Mouse (Mus musculus) adrenal gland, adult 2 months (tissue): ENCODE results near the gene Ncr1. TPM values are rescaled to one million over a fixed set of nuclear protein-coding genes. Genes with fewer than 3 reads are reported as not detected.
A peak's percentile ranks its signal among the peaks of the same experiment; 100 is the strongest.
"Not testable (repeated sequence)": the region's sequence is repeated elsewhere in the genome, so short reads cannot be mapped to it uniquely, and the experiment has no call there.

Experiments
- DNase-seq: peaks from one replicate; pipeline ENCODE4 v3.0.0; 2021
- long read RNA-seq: library from polyadenylated mRNA; stranded (forward); transcript quantifications from one replicate; pipeline ENCODE4 v2.0.0, GENCODE M21; 2021
- microRNA-seq, 2 experiments: library from miRNA; unstranded; fragments of <30 nt; microRNA quantifications; one replicate each; pipeline ENCODE4 v1.2.0; 2021
- polyA plus RNA-seq: library from polyadenylated mRNA; depleted of rRNA; stranded (reverse); fragments of >200 nt; gene quantifications from 2 replicates; pipeline ENCODE4 v1.2.3, GENCODE M21; 2012; rRNA removed
- total RNA-seq, 2 experiments: library from RNA; stranded (reverse); gene quantifications; 2 replicates each; pipeline ENCODE4 v1.2.3; 2021

The Ncr1 gene
- under 1 TPM; 0.20 to 0.45 TPM for total RNA-seq
- not detected in 2 replicates for polyA plus RNA-seq
- long read RNA-seq, result 0 reads

DNA sequence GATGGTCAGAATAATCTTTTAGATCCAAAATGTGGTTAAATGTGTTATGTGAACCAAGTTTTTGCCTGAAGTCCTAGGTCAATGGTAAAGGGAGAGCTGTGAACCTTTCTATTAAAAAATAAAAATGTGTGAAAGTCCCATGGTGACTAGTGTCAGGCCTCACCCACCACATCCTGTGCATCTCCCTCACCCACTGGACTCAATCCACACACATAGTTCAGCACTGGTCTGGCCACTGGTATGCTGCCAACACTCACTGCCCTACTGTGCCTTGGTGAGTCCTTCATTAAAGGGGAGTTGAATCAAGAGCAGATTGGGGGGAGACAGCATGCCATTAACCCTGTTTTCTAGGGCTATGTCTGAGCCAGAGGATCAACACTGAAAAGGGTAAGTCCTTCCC, at the start of gene Ncr1:
Gene Ncr1 (plus strand): TSS at position 216 of the 400 bp plus-strand sequence.
- DNase-seq, result no peak

DNA sequence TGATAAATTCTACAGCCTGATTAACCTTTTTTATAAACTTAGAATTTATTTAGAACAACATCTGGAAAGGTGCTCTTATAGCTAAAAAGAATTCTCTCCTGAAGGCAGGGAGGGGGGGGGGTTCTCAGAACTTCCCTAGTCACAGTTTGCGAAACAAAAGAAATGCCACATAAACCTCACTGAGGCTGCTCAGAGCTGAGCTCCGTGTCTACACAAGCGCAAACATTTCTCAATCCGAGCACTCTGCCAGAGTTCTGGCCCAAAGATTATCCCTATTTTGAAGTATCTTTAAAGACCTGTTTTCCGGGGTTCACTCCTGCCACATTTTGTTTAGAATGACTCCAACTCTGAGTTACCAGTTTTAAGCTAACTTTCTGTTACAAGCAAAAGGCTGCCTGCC, 44.9 kb upstream of the Ncr1 start:
- DNase-seq, result no peak

DNA sequence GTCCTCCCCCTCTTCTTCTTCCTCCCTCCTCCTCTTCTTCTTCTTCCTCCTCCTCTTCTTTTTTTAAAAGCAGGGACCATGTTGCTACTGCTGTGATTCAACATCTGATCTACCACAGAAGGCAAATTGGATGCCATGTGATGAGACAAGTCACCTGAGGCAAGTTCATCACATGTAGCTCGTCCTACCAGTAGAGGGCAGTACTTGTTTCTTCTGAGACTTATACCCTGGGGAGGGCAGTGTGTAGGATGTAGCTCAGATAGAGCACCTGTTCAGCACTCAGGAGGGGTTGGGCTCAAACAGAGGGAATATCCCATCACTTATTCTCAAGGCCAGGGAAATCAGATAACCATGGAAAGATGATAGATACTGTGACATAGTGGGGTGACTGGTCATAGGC, 40.3 kb upstream of the Ncr1 start:
- DNase-seq, result peak; percentile 16

DNA sequence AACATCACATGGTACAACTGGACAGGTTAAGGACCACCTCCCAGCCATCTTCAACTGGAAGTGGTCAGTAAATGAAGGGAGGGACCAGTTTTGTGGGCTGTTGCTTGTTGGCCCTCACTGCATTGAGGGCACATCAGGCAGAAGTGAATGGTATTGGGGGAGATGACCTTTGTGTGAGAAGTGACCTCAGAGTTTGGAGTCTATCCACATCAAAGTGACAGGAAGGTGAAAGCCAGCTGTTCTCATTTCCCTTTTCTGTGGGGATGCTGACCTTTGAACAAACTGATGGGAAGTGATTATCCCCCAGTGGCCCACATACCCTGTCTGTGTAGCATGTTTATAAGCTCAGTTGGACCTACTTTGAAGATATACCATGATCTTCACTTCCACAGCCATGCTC, 37.4 kb upstream of the Ncr1 start:
- DNase-seq, result no peak

DNA sequence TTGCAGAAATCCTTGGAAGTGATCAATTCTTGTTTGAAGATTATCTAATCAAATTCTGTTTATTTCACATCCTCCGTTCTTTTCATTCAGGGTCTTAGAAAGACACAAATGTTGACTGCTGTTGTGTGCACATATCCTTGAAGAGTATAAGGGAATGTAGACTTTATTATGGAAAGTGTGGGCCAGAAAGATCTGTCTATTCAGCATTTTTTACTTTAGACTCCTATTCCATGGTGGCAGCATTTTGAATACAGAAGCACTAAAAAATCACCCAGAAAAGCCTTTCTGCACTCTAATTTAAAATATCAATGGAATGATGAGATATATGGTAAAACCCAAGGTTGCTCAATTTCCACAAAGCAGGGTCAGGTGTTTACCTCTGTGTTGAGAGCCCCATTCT, 34.1 kb upstream of the Ncr1 start:
- no peak for DNase-seq

DNA sequence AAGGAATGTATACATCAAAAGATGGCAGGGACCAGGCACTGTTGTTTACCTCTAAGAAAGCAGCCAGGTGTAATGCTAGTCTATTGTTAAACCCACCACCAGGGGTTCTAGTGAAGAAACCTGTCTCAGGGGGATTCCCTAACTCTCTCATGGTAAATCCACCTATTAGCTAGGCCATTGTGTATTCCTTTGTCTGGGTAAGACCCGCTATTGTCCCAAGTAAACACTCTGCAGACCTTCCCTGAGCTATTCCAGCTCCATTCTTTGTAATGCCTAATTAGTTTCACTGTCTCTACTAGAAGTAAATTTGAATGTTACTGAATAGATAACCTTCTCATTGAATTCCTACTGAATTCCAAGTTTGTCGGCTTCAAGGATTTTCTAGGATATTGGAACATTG, 24.4 kb upstream of the Ncr1 start:
- DNase-seq, result not testable (repeated sequence)

DNA sequence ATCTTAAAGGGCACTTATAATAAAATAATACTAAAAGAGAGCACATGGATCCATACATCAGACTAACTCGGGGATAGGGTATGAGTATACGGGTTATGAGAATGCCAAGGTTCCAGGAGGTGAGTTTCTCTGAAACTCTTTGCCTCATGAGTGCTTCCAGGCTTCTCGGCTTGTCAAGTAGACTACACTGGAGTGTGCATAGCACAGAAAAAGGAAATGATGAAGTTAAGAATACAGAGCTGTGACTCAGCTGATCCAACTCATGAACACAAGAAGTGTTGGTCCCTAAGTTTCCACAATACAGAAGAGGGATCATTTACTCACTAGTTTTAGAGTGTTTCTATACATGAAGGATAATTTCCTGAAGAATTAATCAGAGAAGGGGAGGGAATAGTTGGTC, 24.0 kb upstream of the Ncr1 start:
- not testable (repeated sequence) for DNase-seq

DNA sequence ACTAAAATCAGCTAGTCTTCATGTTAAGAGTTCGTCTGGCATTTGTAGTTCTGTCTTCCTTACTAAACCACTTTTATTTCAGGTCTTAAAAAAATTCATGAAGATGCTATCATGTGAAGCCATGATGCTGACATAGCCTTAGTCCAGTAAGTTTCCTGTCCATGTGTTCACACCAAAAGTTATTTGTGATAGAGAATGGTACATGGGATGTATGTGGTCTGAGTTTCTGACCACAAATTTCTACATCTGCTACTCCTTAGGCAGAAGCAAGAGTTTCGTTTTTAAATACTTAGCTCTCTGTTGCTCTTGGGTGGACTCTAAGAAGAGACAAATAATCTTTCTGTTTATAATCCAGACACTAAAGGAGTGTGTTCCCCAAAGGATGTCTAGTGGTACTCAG, 14.2 kb upstream of the Ncr1 start:
- no peak for DNase-seq

DNA sequence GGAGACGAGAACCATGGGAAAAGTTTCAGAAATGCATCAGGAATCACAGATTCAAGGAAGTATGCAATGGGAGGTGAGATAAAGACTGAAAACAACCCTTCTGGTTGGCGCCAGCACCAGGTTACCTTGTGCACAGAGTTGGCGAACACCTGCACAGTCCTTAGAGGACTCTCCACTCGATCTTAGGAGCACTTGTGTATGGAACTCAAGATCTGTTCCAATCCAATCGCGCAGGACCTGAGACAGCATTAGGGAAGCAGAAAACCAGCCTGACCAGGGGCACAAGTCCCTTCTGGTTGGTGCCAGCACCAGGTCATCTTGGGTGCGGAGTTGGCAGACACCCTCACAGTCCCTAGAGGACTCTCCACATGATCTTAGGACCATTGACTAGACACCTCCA, 36.0 kb downstream of the Ncr1 start:
- DNase-seq, result no peak

Small RNA genes within 50 kb of the gene (microRNA-seq; reads per million reads assigned to microRNA genes)
- gene Gm24752 (0 reads per million in 2 experiments), gene Gm25349 (0 reads per million in 2 experiments)

Other genes starting within 250 kb of the Ncr1 start
- gene Ttyh1, start 218.3 kb upstream of the Ncr1 start, total RNA-seq, result 1 to 10 TPM; 1.5 to 3.4 TPM
- gene Ttyh1, start 218.3 kb upstream of the Ncr1 start, polyA plus RNA-seq, result 13.3 and 24.3 TPM in 2 replicates
- 100 to 1,000 TPM in 1 of 2 experiments, 10 to 100 TPM in 1; 80.7 to 112 TPM for gene Leng8, start 200.7 kb upstream of the Ncr1 start, total RNA-seq
- 446 and 516 TPM in 2 replicates for gene Leng8, start 200.7 kb upstream of the Ncr1 start, polyA plus RNA-seq
- 1 to 10 TPM; 8.7 to 9.6 TPM for gene Leng9, start 187.3 kb upstream of the Ncr1 start, total RNA-seq
- 13.4 and 14.8 TPM in 2 replicates for gene Leng9, start 187.3 kb upstream of the Ncr1 start, polyA plus RNA-seq
- 10 to 100 TPM; 26.1 to 36.9 TPM for gene Cdc42ep5, start 172.9 kb upstream of the Ncr1 start, total RNA-seq
- 108 and 143 TPM in 2 replicates for gene Cdc42ep5, start 172.9 kb upstream of the Ncr1 start, polyA plus RNA-seq
- 1 to 10 TPM; 3.0 to 4.7 TPM for gene Lilra5, start 100.0 kb upstream of the Ncr1 start, total RNA-seq
- gene Lilra5, start 100.0 kb upstream of the Ncr1 start, polyA plus RNA-seq, result 0.39 and 0.49 TPM in 2 replicates
- gene Gp6, start 60.0 kb downstream of the Ncr1 start, total RNA-seq, result under 1 TPM in 1 of 2 experiments, not detected in 1; 0.40 TPM
- gene Gp6, start 60.0 kb downstream of the Ncr1 start, polyA plus RNA-seq, result not detected in 2 replicates
- 10 to 100 TPM; 17.5 to 19.7 TPM for gene Rdh13, start 107.9 kb downstream of the Ncr1 start, total RNA-seq
- gene Rdh13, start 107.9 kb downstream of the Ncr1 start, polyA plus RNA-seq, result 11.5 and 13.1 TPM in 2 replicates
- gene Eps8l1, start 123.0 kb downstream of the Ncr1 start, total RNA-seq, result 1 to 10 TPM; 5.2 to 6.9 TPM
- gene Eps8l1, start 123.0 kb downstream of the Ncr1 start, polyA plus RNA-seq, result 2.5 and 5.0 TPM in 2 replicates
- gene Ppp1r12c, start 164.0 kb downstream of the Ncr1 start, total RNA-seq, result 100 to 1,000 TPM in 1 of 2 experiments, 10 to 100 TPM in 1; 93.3 to 102 TPM
- 101 and 164 TPM in 2 replicates for gene Ppp1r12c, start 164.0 kb downstream of the Ncr1 start, polyA plus RNA-seq
- gene Tnnt1, start 178.7 kb downstream of the Ncr1 start, total RNA-seq, result 1 to 10 TPM in 1 of 2 experiments, under 1 TPM in 1; 0.37 to 1.6 TPM
- 0.17 TPM in 1 of 2 replicates, not detected in the other for gene Tnnt1, start 178.7 kb downstream of the Ncr1 start, polyA plus RNA-seq
- 1 to 10 TPM in 1 of 2 experiments, not detected in 1; 1.7 TPM for gene Tnni3, start 186.5 kb downstream of the Ncr1 start, total RNA-seq
- gene Tnni3, start 186.5 kb downstream of the Ncr1 start, polyA plus RNA-seq, result 3.3 and 4.7 TPM in 2 replicates
- under 1 TPM; 0.66 to 0.98 TPM for gene Dnaaf3, start 194.7 kb downstream of the Ncr1 start, total RNA-seq
- 2.7 and 3.0 TPM in 2 replicates for gene Dnaaf3, start 194.7 kb downstream of the Ncr1 start, polyA plus RNA-seq
- 10 to 100 TPM in 1 of 2 experiments, 1 to 10 TPM in 1; 7.7 to 11.6 TPM for gene Syt5, start 209.8 kb downstream of the Ncr1 start, total RNA-seq
- 4.1 and 5.2 TPM in 2 replicates for gene Syt5, start 209.8 kb downstream of the Ncr1 start, polyA plus RNA-seq